In genomic region chr11:94695508-94695907, GRCm38 (mm10) we compare ENCODE assay signal across 24 mouse cellular contexts. TPM values are rescaled to one million over a fixed set of nuclear protein-coding genes. Genes with fewer than 3 reads are reported as not detected.
"Had no signal": no experiment of that assay in that cellular context is flagged by ENCODE, and none has a peak within 500 bp of the region (broad histone marks: within the 10 kb centered on the region; RNA-seq: fewer than 3 reads in every experiment).

No protein-coding gene starts in this region.

- H3K4me3 ChIP-seq: left cerebral cortex, adult 2 months; liver, embryonic 13.5 days; midbrain, embryonic 12.5 days; midbrain, embryonic 15.5 days; neural tube, embryonic 13.5 days had no signal

- H3K9me3 ChIP-seq: liver, embryonic 13.5 days; midbrain, embryonic 12.5 days; midbrain, embryonic 15.5 days; neural tube, embryonic 13.5 days had no signal

- H3K27me3 ChIP-seq: liver, embryonic 13.5 days; midbrain, embryonic 12.5 days; midbrain, embryonic 15.5 days; neural tube, embryonic 13.5 days had no signal

- H3K4me1 ChIP-seq: liver, embryonic 13.5 days; midbrain, embryonic 15.5 days; neural tube, embryonic 13.5 days had no signal

- H3K9ac ChIP-seq: liver, embryonic 13.5 days; lung, embryonic 14.5 days; midbrain, embryonic 12.5 days; midbrain, embryonic 15.5 days; neural tube, embryonic 13.5 days had no signal

- DNase-seq: kidney, adult 18-20 months; kidney, adult 9 months; kidney, postnatal 36 days; layer of hippocampus, postnatal 36 days; liver, embryonic 13.5 days; lung, embryonic 14.5 days; retina, postnatal 1 day had no signal

- H3K36me3 ChIP-seq: liver, embryonic 13.5 days; midbrain, embryonic 12.5 days; midbrain, embryonic 15.5 days; neural tube, embryonic 13.5 days had no signal

- H3K27ac ChIP-seq: left cerebral cortex, adult 2 months; liver, embryonic 13.5 days; macrophage; midbrain, embryonic 12.5 days; midbrain, embryonic 15.5 days; neural tube, embryonic 13.5 days; stomach, postnatal 0 days had no signal

- ATAC-seq: lung, postnatal 0 days; midbrain, embryonic 15.5 days had no signal

- H3K4me2 ChIP-seq: liver, embryonic 13.5 days; lung, embryonic 14.5 days; midbrain, embryonic 12.5 days; midbrain, embryonic 15.5 days; neural tube, embryonic 13.5 days had no signal

RNA-seq across cellular contexts. Expression of gene Gm11541, which starts 8.8 kb away (rescaled TPM):
- total RNA-seq: layer of hippocampus, adult 8-10 months; layer of hippocampus, postnatal 10 days; layer of hippocampus, postnatal 36 days; left cerebral cortex, adult 2 months; left cerebral cortex, postnatal 10 days; left cerebral cortex, postnatal 36 days; liver, adult 2 months; megakaryocyte, adult 5-6 weeks; neutrophil, adult 5-6 weeks had no signal
- polyA plus RNA-seq: liver, adult 2 months; liver, embryonic 13.5 days; liver, embryonic 16.5 days; macrophage; midbrain, embryonic 12.5 days; midbrain, embryonic 15.5 days had no signal

RNA-seq across cellular contexts. Expression of gene Eme1, which starts 41.7 kb away (rescaled TPM):
- total RNA-seq: layer of hippocampus, postnatal 36 days; left cerebral cortex, adult 2 months; left cerebral cortex, postnatal 36 days had no signal
- polyA plus RNA-seq: liver, adult 2 months had no signal

RNA-seq across cellular contexts. Expression of gene Cdc34b, which starts 46.1 kb away (rescaled TPM):
- total RNA-seq: layer of hippocampus, adult 8-10 months; liver, adult 2 months; megakaryocyte, adult 5-6 weeks; neutrophil, adult 5-6 weeks had no signal
- polyA plus RNA-seq: limb, embryonic 11.5 days; liver, embryonic 16.5 days; macrophage; midbrain, embryonic 15.5 days; neural tube, embryonic 13.5 days; stomach, embryonic 14.5 days; stomach, postnatal 0 days had no signal
